Mouse (Mus musculus) lung, adult 2 months (tissue): ENCODE measurements at regions not wholly inside any gene's neighbourhood (a gene's known extent, or its start where the extent isn't known, plus 50 kb on each side); places are given as distances from the start of the nearest gene placed in this dataset.

ENCODE experiments used
- DNase-seq: peaks from one replicate; pipeline ENCODE4 v3.0.0; 2022
- H3K4me1 ChIP-seq: fragments of 200-500 bp; 2 replicates; pipeline ENCODE4 v1.6.1; 2011; ENCODE audit warnings: low read length; ENCODE audit not compliant: control insufficient read depth, insufficient read depth
- H3K4me3 ChIP-seq: fragments of 200-500 bp; replicated peaks from 2 replicates; pipeline ENCODE3; 2011; ENCODE audit warnings: low read depth, mild to moderate bottlenecking, control low read depth, low read length; ENCODE audit errors: extremely low read depth
- CTCF ChIP-seq: fragments of 200-500 bp; IDR thresholded peaks from 2 replicates; pipeline ENCODE4 v1.5.1; 2011; ENCODE audit warnings: mild to moderate bottlenecking, low read length, control low read depth; ENCODE audit not compliant: insufficient read depth
- POLR2A ChIP-seq: fragments of 200-500 bp; IDR thresholded peaks from 2 replicates; pipeline ENCODE4 v1.6.1; 2011; ENCODE audit warnings: low read depth, mild to moderate bottlenecking, control low read depth, low read length, borderline replicate concordance; ENCODE audit errors: extremely low read depth
- WGBS: fragments of 180-500 bp; shearing (Covaris S2); methylation state at CpG from one replicate; pipeline ENCODE4 v1.1.7; 2018; 5-methylcytosine and 5-hydroxymethylcytosine counted together

DNA sequence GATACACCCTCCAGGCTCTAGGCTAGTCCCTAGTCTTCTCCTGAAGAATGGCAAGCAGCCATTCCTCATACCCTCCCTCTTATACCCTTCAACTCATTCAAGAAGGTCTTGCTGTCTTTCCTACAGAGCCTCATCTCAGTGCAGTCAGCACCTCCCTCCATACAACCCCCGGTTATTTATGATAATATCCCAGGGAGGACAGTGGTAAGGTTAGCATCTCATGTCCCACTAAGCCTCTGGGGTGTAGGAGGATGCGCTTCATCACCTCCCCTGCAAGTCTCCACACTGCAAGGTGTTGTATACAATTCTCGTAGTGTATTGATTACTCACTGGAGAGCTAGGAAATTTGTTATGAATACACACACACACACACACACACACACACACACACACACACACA is 80.2 kb upstream of the Shisa6 start:
- 79% methylated on average over 3 of the region's 3 CpGs for WGBS
- DNase-seq: no peak
- no peaks in the 10 kb centered on the region for H3K4me1 ChIP-seq
- TF ChIP-seq POLR2A (no peak), CTCF (no peak)
- H3K4me3 ChIP-seq: no peak overlapping the region

DNA sequence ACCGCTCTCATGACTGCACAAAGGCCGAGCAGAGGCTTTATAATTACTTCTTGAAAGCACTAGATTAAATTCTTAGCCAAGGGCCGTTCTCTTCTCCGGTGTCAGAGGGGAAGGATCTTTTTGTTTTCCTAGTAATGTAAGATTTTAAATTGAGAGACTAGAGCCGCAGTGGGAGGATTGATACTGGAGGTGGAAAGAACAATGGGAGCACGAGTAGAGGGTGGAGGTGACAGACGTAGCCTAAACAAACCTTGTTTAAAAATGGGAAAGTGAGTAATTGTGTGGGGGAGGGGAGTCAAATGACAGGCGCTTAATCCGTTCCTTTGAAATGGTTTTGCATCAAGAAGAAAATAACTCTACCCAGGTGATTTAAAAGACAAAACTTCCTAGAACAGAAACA is 80.9 kb upstream of the Shisa6 start:
- no peak overlapping the region for H3K4me3 ChIP-seq
- no peaks in the 10 kb centered on the region for H3K4me1 ChIP-seq
- TF ChIP-seq CTCF (no peak), POLR2A (no peak)
- WGBS: 29% methylated on average over 9 of the region's 9 CpGs
- no peak for DNase-seq

DNA sequence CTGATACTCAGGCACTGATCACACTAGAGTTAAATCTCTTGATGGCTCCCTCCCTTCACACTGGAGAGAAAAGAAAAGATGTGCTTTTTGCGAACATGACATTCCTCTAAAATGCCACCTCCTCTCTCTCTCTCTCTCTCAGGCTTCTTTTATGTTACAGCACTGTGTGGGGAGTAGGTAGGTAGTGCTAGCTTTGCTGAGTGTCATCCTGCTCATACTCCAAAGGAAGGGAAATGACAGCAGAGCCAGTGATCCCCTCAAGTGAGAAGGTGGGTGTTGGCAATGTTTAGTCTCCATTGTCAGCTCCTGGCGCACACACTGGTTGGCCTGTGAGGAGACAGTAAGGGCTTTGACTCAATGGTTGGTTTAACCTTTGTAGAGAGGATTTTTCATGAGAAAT is 84.0 kb upstream of the Shisa6 start:
- H3K4me3 ChIP-seq: no peak overlapping the region
- no peak for TF ChIP-seq POLR2A
- 81% methylated on average over 2 of the region's 2 CpGs for WGBS
- no peak for DNase-seq
- no peaks in the 10 kb centered on the region for H3K4me1 ChIP-seq

DNA sequence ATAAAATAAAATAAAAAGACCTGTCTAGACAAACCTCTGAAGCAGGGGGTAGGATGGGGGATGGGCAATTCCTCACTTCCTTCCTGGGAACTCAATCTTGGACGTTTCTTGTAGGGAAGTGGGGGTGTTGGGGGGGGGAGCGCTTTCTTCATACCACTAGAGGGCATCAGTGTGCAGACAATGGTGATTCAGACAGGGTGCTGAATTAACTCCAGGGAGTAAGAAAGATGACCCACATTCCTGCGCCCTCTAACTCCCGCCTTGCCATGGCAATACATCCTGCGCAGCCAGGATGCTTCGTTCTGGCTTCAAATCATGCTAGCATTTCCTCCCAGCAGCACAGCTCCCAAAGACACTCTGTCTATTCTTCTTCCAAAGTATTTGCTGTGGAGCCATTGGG is 87.4 kb upstream of the Shisa6 start:
- TF ChIP-seq CTCF: peak; percentile 36
- TF ChIP-seq POLR2A: no peak
- DNase-seq: no peak
- Histone ChIP-seq H3K4me1 (no peaks in the 10 kb centered on the region), H3K4me3 (no peak overlapping the region)
- WGBS: 14% methylated on average over 6 of the region's 6 CpGs

DNA sequence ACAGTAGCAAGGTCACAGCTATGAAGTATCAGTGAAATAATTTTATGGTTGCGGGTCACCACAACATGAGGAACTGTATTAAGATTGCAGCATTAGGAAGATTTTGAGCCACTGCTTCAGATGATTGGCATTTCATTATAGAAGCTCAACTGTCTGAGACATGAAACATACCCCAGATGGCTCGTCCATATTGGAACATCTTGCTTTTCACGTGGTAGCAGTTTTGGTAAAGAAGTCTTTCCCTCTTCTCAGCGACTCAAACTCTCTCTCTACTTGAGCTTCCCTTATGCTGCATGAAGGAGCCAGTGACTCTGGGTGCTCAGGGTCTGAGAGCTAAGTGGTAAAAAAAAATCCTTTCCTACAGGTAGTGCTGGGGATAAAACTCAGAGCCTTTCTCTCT is 99.7 kb upstream of the Shisa6 start:
- Histone ChIP-seq H3K4me3 (no peak overlapping the region), H3K4me1 (no peaks in the 10 kb centered on the region)
- whole genome bisulfite sequencing: 90% methylated on average over 4 of the region's 4 CpGs
- no peak for TF ChIP-seq CTCF
- no peak for TF ChIP-seq POLR2A
- DNase-seq: no peak

DNA sequence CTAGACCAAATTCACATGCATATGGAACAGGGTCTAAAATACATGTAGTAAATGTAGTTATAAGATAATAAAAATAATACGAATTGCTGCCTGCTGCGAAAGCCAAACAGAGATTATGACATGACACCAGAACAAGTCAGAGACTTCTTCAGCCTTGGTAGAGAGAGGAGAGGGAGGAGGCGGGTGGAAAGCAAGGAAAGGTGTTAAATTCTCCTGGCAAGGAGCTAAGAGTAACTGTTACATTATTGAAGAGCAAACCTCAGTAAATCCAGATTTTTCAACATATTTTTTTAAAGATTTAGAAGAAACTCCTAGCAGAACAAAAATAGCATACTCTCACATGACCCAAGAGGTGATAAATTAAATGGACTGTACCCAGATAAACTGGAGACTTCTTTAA is 131.0 kb upstream of the Shisa6 start:
- Histone ChIP-seq H3K4me1 (no peaks in the 10 kb centered on the region), H3K4me3 (no peak overlapping the region)
- 79% methylated on average over 3 of the region's 3 CpGs for WGBS
- TF ChIP-seq POLR2A (no peak), CTCF (no peak)
- DNase-seq: no peak

DNA sequence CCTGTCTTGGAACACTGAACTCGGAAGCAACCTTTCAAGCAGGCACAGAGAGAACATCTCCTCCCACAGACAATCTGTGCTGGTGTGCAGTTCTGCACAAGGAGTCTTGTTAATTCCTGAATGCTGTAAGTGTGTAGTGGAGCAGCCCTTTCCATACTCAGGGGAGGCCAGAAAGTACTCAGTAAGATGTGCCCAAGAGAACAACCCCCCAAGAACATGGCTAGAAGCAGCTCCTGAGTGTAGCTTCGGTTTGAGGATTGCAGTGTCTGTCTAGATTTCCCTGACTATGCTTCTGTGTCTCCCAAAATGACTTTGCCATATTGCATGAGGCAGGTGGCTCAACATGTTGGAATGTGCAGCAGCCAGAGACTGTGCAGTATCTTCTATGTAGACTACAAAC is 148.8 kb upstream of the Shisa6 start:
- WGBS: 58% methylated on average over 2 of the region's 2 CpGs
- Histone ChIP-seq H3K4me3 (no peak overlapping the region), H3K4me1 (no peaks in the 10 kb centered on the region)
- DNase-seq: no peak
- no peak for TF ChIP-seq POLR2A
- no peak for TF ChIP-seq CTCF

DNA sequence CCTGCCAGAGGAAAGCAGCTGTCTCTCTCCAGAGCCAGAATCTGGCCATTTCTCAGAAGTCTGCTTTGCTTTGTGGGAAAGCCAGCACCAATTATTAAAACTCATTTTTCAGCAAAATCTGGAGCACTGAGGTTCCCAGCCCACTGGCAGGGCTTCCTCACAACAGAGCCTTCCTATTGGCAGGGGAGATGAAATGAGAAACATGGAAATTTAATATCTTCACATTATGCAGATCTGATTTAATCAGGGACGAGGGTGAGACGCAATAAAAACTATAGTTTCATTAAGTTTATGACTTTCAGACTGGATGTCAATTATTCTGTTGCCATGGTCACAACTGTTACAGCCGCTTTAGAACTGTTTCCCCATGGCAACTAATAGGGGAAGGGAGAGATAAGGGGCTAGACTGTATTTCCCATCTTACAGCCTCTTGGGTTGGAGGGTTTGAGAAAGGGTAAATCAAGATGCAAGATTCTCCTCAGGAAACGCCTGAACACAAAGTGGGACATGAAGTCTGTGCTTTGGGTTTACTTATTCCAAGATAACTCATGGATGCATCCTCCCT is 154.4 kb upstream of the Shisa6 start:
- TF ChIP-seq POLR2A (no peak), CTCF (no peak)
- Histone ChIP-seq H3K4me1 (no peaks in the 10 kb centered on the region), H3K4me3 (no peak overlapping the region)
- 63% methylated on average over 4 of the region's 4 CpGs for WGBS
- DNase-seq: no peak

DNA sequence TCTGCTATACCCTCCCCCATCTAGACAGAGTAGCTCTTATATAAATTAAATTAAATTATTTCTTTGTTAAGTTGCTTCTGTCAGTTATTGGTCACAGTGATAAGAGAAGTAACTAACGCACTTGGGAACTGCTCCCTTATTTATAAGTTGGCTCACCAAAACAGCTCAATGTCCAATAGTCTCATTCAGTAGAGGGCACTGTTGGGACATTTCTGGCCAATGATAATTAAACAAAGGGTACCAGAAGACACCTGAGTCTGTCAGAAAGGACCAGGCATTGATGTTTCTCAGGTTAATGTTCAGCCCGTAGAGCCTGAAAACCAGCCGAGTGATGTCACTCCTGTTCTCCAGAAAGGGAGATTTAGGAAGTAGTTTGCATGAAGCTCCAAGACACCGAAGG is 156.1 kb upstream of the Shisa6 start:
- 81% methylated on average over 4 of the region's 4 CpGs for WGBS
- DNase-seq: no peak
- TF ChIP-seq CTCF (no peak), POLR2A (no peak)
- Histone ChIP-seq H3K4me1 (no peaks in the 10 kb centered on the region), H3K4me3 (no peak overlapping the region)

DNA sequence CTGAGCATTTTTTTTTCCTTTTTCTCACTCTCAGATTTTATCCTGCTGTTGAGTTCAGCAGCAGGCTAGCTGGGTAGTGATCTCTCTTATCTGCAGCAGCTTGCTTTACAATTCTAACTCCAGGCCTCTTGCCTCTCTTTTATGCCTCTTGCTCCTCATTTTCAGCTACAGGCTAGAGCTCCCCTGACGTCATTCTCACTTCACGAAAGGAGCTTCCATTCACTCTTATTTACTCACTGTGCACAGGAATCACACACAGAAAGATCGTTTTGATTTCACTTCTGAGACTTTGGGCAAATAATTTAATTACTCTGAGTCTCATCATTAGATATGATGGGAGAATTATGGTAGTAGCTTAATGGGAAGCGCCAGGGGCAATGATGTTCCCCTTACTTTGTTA is 158.4 kb upstream of the Shisa6 start:
- Histone ChIP-seq H3K4me1 (no peaks in the 10 kb centered on the region), H3K4me3 (no peak overlapping the region)
- no peak for TF ChIP-seq POLR2A
- TF ChIP-seq CTCF: no peak
- DNase-seq: no peak
- 73% methylated on average over 4 of the region's 4 CpGs for WGBS

DNA sequence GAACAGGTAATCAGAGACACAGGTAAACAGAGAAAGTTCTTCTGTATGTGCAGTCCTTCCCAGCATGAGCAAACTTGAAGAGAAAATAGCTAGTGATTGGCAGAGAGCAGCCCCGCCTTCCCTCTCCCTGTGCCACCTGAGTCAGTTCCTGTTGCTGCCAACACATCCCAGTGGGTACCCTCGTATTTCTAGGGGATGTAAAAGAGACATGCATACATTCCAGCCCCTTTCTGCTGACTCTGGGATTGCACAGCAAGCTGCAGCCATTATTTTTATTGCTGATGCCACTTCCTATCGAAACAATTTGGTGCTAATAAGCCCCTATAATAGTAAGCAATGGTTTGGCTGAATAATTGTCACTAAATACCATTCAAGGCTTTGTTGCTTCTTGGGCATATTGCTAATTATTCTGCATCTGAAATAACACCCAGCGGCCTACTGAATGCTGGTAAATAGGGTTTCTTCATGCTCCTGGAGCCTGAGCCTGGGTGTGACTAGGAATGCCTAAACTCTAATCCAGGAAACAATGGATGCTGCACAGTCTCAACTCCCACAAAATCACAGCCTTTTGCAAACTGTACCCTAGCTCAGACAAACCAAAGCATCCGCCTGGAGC is 169.0 kb upstream of the Shisa6 start:
- H3K4me3 ChIP-seq: no peak overlapping the region
- no peak for DNase-seq
- WGBS: 68% methylated on average over 5 of the region's 5 CpGs
- H3K4me1 ChIP-seq: no peaks in the 10 kb centered on the region
- TF ChIP-seq CTCF (no peak), POLR2A (no peak)
